Mouse (Mus musculus) spleen, adult 12 weeks (tissue): Measurements from ENCODE around the gene Olfr1355.
"Not testable (repeated sequence)": the region's sequence is repeated elsewhere in the genome, so short reads cannot be mapped to it uniquely, and the experiment has no call there.

Experiments used
- DNase-seq: peaks from one replicate; pipeline ENCODE4 v3.0.0; 2022; ENCODE audit warnings: low spot score

Olfr1355 gene

DNA sequence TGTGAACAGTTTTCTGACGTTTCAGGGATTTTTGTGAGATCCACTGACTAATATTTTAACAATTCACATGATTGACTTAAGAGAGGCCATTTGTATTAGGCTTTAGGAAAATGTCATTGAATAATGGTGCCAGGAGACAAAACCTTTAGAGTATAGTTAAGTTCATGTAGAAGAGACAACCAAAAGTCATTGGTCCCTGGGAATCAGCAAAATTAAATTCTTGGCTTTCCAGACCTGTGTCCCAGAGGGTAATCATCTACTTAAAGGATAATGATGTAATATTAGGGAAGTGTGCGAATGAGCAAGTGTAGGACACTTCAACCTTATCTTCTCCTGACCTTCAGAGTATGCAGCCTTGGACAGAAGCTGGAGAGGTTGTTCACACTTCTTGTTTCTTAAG is at the start of gene Olfr1355:
Gene Olfr1355 (plus strand): TSS at position 301 of the 400 bp plus-strand sequence.
- DNase-seq = no peak

DNA sequence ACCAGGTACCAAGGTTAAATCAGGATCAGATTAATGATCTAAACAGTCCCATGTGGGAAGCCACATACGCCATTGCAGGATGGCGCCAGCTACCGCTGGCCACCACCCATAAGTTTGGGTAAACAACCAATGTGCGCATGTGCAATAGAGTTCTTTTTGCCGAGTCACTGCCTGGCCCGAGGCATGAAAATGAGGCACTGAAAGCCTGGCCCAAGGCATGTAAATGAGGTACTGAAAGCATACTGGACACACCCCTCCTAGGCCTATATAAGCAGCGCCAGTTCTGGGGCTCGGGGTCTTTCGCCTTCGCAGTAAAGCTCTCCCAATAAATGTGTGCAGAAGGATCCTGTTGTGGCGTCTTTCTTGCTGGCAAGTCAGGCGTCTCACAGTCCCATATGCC is 34.9 kb upstream of the Olfr1355 start:
- DNase-seq = not testable (repeated sequence)

DNA sequence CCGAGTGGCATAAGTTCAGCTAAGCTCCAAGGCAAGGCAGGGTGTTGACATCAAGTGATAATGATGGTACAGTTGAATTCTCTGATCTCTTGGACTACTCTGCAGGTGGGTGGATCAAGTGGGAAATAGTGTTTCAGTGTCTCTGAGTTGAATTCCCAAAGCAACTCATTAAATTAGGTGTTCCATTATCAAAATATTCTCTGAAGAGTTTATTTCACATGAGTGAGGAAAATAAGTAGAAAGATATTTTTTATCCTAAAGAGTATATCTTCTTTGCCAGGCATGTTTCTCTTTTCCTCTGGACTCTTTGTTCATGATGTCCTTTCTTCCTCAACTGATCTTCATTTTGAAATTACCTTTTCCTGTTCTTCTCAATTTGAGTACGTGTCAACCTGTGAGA is 23.3 kb upstream of the Olfr1355 start, which contains the start of gene Olfr1356:
Gene Olfr1356 (minus strand): TSS at position 101 of the 400 bp plus-strand sequence.
- no peak for DNase-seq

DNA sequence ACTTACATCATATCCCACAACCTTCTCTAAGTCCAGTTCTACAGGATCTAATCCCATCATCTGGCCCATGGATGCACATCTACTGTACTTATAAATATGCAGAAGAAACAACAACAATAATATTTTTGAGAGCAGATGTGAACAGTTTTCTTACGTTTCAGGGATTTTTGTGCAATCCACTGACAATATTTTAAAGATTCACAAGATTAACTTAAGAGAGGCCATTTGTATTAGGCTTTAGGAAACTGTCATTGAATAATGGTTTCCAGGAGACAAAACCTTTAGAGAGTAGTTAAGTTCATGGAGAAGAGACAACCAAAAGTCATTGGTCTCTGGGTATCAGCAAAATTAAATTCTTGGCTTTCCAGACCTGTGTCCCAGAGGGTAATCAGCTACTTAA is 37.5 kb downstream of the Olfr1355 start, which contains the start of gene Olfr1354:
Gene Olfr1354 (plus strand): TSS at position 301 of the 400 bp plus-strand sequence.
- not testable (repeated sequence) for DNase-seq
